Mouse (Mus musculus) forebrain, embryonic 14.5 days (tissue): Measurements from ENCODE around the gene 3110082I17Rik. TPM values are rescaled to one million over a fixed set of nuclear protein-coding genes. Genes with fewer than 3 reads are reported as not detected.
A peak's percentile ranks its signal among the peaks of the same experiment; 100 is the strongest.

ENCODE experiments used
- microRNA counts: library from miRNA; unstranded; fragments of <30 nt; microRNA quantifications from one replicate; lab custom pipeline; 2016
- microRNA-seq: library from miRNA; unstranded; fragments of <30 nt; microRNA quantifications from one replicate; pipeline ENCODE4, GENCODE M21; 2016
- polyA plus RNA-seq: library from polyadenylated mRNA; unstranded; fragments of >200 nt; fragmentation: Nextera tagmentation; extraction: Ambion mirVana; gene quantifications from 2 replicates; pipeline ENCODE4 v1.2.1, GENCODE M21; 2014

The 3110082I17Rik gene
- polyA plus RNA-seq, 1 experiment from 2014 or later = 14.9 TPM

MicroRNAs encoded within 50 kb of the gene (microRNA counts, 519-probe panel; counts per million panel counts)
- microRNA mmu-miR-339-3p (lab: Ali Mortazavi, UCI) (not detected), microRNA mmu-miR-339-5p (lab: Ali Mortazavi, UCI) (not detected)

Small RNAs within 50 kb of the gene (microRNA-seq; reads per million reads assigned to microRNA genes)
- gene Mir339 = 281 reads per million, percentile 71 among the genes with 10 or more reads in this experiment

Other genes starting within 250 kb of the 3110082I17Rik start
- gene Get4, start 208.2 kb downstream of the 3110082I17Rik start, polyA plus RNA-seq = 114 and 125 TPM in 2 replicates
- gene Adap1, start 134.9 kb downstream of the 3110082I17Rik start, polyA plus RNA-seq = 12.8 and 21.6 TPM in 2 replicates
- gene Cox19, start 109.1 kb downstream of the 3110082I17Rik start, polyA plus RNA-seq = 127 and 155 TPM in 2 replicates
- not detected in 2 replicates for gene Cyp2w1, start 107.9 kb downstream of the 3110082I17Rik start, polyA plus RNA-seq
- 0.85 and 0.93 TPM in 2 replicates for gene Gpr146, start 82.8 kb downstream of the 3110082I17Rik start, polyA plus RNA-seq
- 0.18 TPM in 1 of 2 replicates, not detected in the other for gene C130050O18Rik, start 55.2 kb downstream of the 3110082I17Rik start, polyA plus RNA-seq
- 10.0 and 10.2 TPM in 2 replicates for gene Gper1, start 37.4 kb downstream of the 3110082I17Rik start, polyA plus RNA-seq
- gene Zfand2a, start 24.0 kb upstream of the 3110082I17Rik start, polyA plus RNA-seq = 10.1 and 10.7 TPM in 2 replicates
- gene Uncx, start 83.0 kb upstream of the 3110082I17Rik start, polyA plus RNA-seq = 2.3 and 3.5 TPM in 2 replicates